Mouse (Mus musculus) lung, embryonic 14.5 days (tissue): ENCODE results near the gene Mphosph8. TPM values are rescaled to one million over a fixed set of nuclear protein-coding genes. Genes with fewer than 3 reads are reported as not detected.

Source experiments
- ATAC-seq: fragments of 200-750 bp; cut with Nextera tagmentation; 2 replicates; pipeline ENCODE4 v1.8.0; 2017; ENCODE audit warnings: mild to moderate bottlenecking, moderate TSS enrichment, moderate library complexity; ENCODE audit not compliant: insufficient read depth
- DNase-seq: peaks from one replicate; pipeline ENCODE4 v3.0.0-alpha.2; 2015
- H3K27ac ChIP-seq: fragments of 300-500 bp; sonication (generic); 2 replicates; pipeline ENCODE4 v1.5.1; 2014; ENCODE audit warnings: low read depth, mild to moderate bottlenecking, moderate library complexity
- H3K27me3 ChIP-seq: fragments of 300-500 bp; sonication (generic); 2 replicates; pipeline ENCODE4 v1.6.1; 2014; ENCODE audit warnings: low read length, control low read depth; ENCODE audit not compliant: insufficient read depth
- H3K36me3 ChIP-seq: fragments of 300-500 bp; sonication (generic); 2 replicates; pipeline ENCODE4 v1.6.1; 2014; ENCODE audit warnings: control low read depth; ENCODE audit not compliant: insufficient read depth
- H3K4me1 ChIP-seq: fragments of 300-500 bp; sonication (generic); 2 replicates; pipeline ENCODE4 v1.6.1; 2014; ENCODE audit warnings: antibody characterized with exemption, control low read depth; ENCODE audit not compliant: insufficient read depth
- H3K4me2 ChIP-seq: fragments of 300-500 bp; sonication (generic); 2 replicates; pipeline ENCODE4 v1.6.1; 2014; ENCODE audit warnings: mild to moderate bottlenecking
- H3K4me3 ChIP-seq: fragments of 300-500 bp; sonication (generic); 2 replicates; pipeline ENCODE4 v1.5.1; 2014; ENCODE audit warnings: low read depth, low read length
- H3K9ac ChIP-seq: fragments of 300-500 bp; sonication (generic); 2 replicates; pipeline ENCODE4 v1.6.1; 2014
- H3K9me3 ChIP-seq: fragments of 300-500 bp; sonication (generic); 2 replicates; pipeline ENCODE4 v1.6.1; 2016; ENCODE audit warnings: low read depth, low read length, control low read depth
- CTCF ChIP-seq: IDR thresholded peaks from 2 replicates; pipeline ENCODE4 v1.5.1; 2016; ENCODE audit warnings: antibody characterized with exemption, low read depth
- WGBS: fragments of 180-500 bp; shearing (Covaris S2); extraction: QIAGEN DNeasy Blood & Tissue Kit; methylation state at CpG from one replicate; pipeline ENCODE4 v1.1.7; 2014; 5-methylcytosine and 5-hydroxymethylcytosine counted together
- polyA plus RNA-seq: library from polyadenylated mRNA; unstranded; fragments of >200 nt; fragmentation: Nextera tagmentation; extraction: Ambion mirVana; gene quantifications from 2 replicates; pipeline ENCODE4 v1.2.1, GENCODE M21; 2014

Gene Mphosph8
- polyA plus RNA-seq = 28.0 and 30.7 TPM in 2 replicates

- H3K9ac ChIP-seq = peak within 1 kb of the TSS; percentile 77
- DNase-seq (peak; percentile 100), ATAC-seq (peak; percentile 100)
- peak within 1 kb of the TSS; percentile 92 for H3K27ac ChIP-seq
- H3K27me3 ChIP-seq = no peaks in the 10 kb centered on the region
- H3K36me3 ChIP-seq = peaks cover 12% of the 10 kb centered on the region; the same call in 1 of the 2 replicates
- H3K4me2 ChIP-seq = peak within 1 kb of the TSS; percentile 86
- under 1% methylated on average over 70 of the region's 70 CpGs for WGBS
- peak within 1 kb of the TSS; percentile 84 for H3K4me3 ChIP-seq
- H3K4me1 ChIP-seq = 0 out of 2 replicates have a peak, but pooled peaks cover 8% of the 10 kb centered on the region
- TF ChIP-seq CTCF = no peak
- no peaks in the 10 kb centered on the region for H3K9me3 ChIP-seq
Measured at GRCm38 (mm10) chr14:56667969-56668802, at the start of gene Mphosph8. Gene Mphosph8, plus strand, starts transcription at chr14:56668248.

GRCm38 (mm10) chr14:56620425-56620824, 47.6 kb upstream of the Mphosph8 start:
- Histone ChIP-seq H3K4me1 (no peaks in the 10 kb centered on the region), H3K27ac (no peak overlapping the region), H3K9me3 (no peaks in the 10 kb centered on the region), H3K4me2 (no peak overlapping the region), H3K27me3 (no peaks in the 10 kb centered on the region), H3K9ac (no peak overlapping the region), H3K4me3 (no peak overlapping the region), H3K36me3 (peaks cover 3% of the 10 kb centered on the region; the same call in 1 of the 2 replicates)
- ATAC-seq = no peak
- TF ChIP-seq CTCF = no peak
- DNase-seq = no peak
- WGBS = 54% methylated on average over 8 of the region's 8 CpGs

GRCm38 (mm10) chr14:56626202-56626601, 41.8 kb upstream of the Mphosph8 start:
- Histone ChIP-seq H3K4me1 (no peaks in the 10 kb centered on the region), H3K27me3 (no peaks in the 10 kb centered on the region), H3K4me2 (no peak overlapping the region), H3K9me3 (no peaks in the 10 kb centered on the region), H3K4me3 (no peak overlapping the region), H3K9ac (no peak overlapping the region), H3K27ac (no peak overlapping the region), H3K36me3 (no peaks in the 10 kb centered on the region)
- ATAC-seq (no peak), DNase-seq (no peak)
- no peak for TF ChIP-seq CTCF
- 66% methylated on average over 4 of the region's 4 CpGs for WGBS

- H3K27me3 ChIP-seq = no peaks in the 10 kb centered on the region
- H3K9ac ChIP-seq = no peak overlapping the region
Measured at GRCm38 (mm10) chr14:56628336-56628735, 39.7 kb upstream of the Mphosph8 start.

GRCm38 (mm10) chr14:56631109-56631508, 36.9 kb upstream of the Mphosph8 start:
- DNase-seq (no peak), ATAC-seq (no peak)
- H3K9ac ChIP-seq = no peak overlapping the region
- H3K27me3 ChIP-seq = no peaks in the 10 kb centered on the region
- no peaks in the 10 kb centered on the region for H3K36me3 ChIP-seq
- H3K9me3 ChIP-seq = no peaks in the 10 kb centered on the region
- no peaks in the 10 kb centered on the region for H3K4me1 ChIP-seq
- H3K4me2 ChIP-seq = no peak overlapping the region
- H3K4me3 ChIP-seq = no peak overlapping the region
- TF ChIP-seq CTCF = no peak
- WGBS = 80% methylated on average over 2 of the region's 2 CpGs
- no peak overlapping the region for H3K27ac ChIP-seq

More at GRCm38 (mm10) chr14:56628336-56628735, 39.7 kb upstream of the Mphosph8 start:
- no peak overlapping the region for H3K27ac ChIP-seq
- WGBS = 77% methylated on average over 3 of the region's 3 CpGs
- H3K9me3 ChIP-seq = no peaks in the 10 kb centered on the region
- ATAC-seq (no peak), DNase-seq (no peak)
- H3K36me3 ChIP-seq = no peaks in the 10 kb centered on the region
- TF ChIP-seq CTCF = no peak
- H3K4me3 ChIP-seq = no peak overlapping the region
- no peak overlapping the region for H3K4me2 ChIP-seq
- H3K4me1 ChIP-seq = no peaks in the 10 kb centered on the region

- no peak overlapping the region for H3K4me3 ChIP-seq
- H3K36me3 ChIP-seq = no peaks in the 10 kb centered on the region
- H3K27me3 ChIP-seq = no peaks in the 10 kb centered on the region
- H3K4me2 ChIP-seq = no peak overlapping the region
- 63% methylated on average over 7 of the region's 7 CpGs for WGBS
- no peaks in the 10 kb centered on the region for H3K4me1 ChIP-seq
- DNase-seq (no peak), ATAC-seq (no peak)
- H3K9ac ChIP-seq = no peak overlapping the region
- no peaks in the 10 kb centered on the region for H3K9me3 ChIP-seq
- no peak overlapping the region for H3K27ac ChIP-seq
- no peak for TF ChIP-seq CTCF
Measured at GRCm38 (mm10) chr14:56647206-56647605, 20.8 kb upstream of the Mphosph8 start.

GRCm38 (mm10) chr14:56649448-56649847, 18.6 kb upstream of the Mphosph8 start:
- Histone ChIP-seq H3K9me3 (peaks cover 13% of the 10 kb centered on the region; the same call in 1 of the 2 replicates), H3K27ac (no peak overlapping the region), H3K4me2 (no peak overlapping the region), H3K27me3 (no peaks in the 10 kb centered on the region), H3K9ac (no peak overlapping the region), H3K4me1 (no peaks in the 10 kb centered on the region), H3K4me3 (no peak overlapping the region), H3K36me3 (no peaks in the 10 kb centered on the region)
- DNase-seq = no peak
- ATAC-seq = no peak
- no peak for TF ChIP-seq CTCF
